17 mouse cellular contexts compared by ENCODE assay signal in genomic region chr6:135833542-135833941, GRCm38 (mm10).
A peak's percentile ranks its signal among the peaks of the same experiment; 100 is the strongest.
DNase-seq lines count a peak whose midpoint lies in the region; ATAC-seq and TF ChIP-seq lines count a peak whose summit lies in the region.
"Had no signal": no experiment of that assay in that cellular context is flagged by ENCODE, and none has a peak within 500 bp of the region (broad histone marks: within the 10 kb centered on the region; RNA-seq: fewer than 3 reads in every experiment).

No protein-coding gene starts in this region.

- no peaks in the 10 kb centered on the region for H3K4me1 ChIP-seq in hindbrain, postnatal 0 days (ENCODE audit: insufficient read depth, low read length)
- H3K4me1 ChIP-seq in hindbrain, embryonic 13.5 days (replicated peaks) = no peaks in the 10 kb centered on the region
- H3K4me1 ChIP-seq in liver, postnatal 0 days (ENCODE audit: insufficient read depth) = no peaks in the 10 kb centered on the region

- no peak for DNase-seq in hindbrain, postnatal 0 days (ENCODE audit: low spot score)
- DNase-seq in liver, postnatal 0 days = no peak
- DNase-seq in liver (no peak), R1 (ENCODE audit: low read depth, low spot score) (peak; percentile 48)
- peak; percentile 34 for DNase-seq in retina, embryonic 14.5 days (ENCODE audit: low spot score)
- no peak for DNase-seq in frontal cortex, postnatal 25 days (ENCODE audit: low spot score in 2 of 2)
- DNase-seq: adrenal gland, postnatal 14 days; cerebellum, adult 9-10 months; layer of hippocampus, adult 9-11 months; right cerebral cortex, postnatal 25 days; thymus, postnatal 36 days had no signal

- H3K27me3 ChIP-seq in hindbrain, postnatal 0 days (ENCODE audit: insufficient read depth, low read length) = no peaks in the 10 kb centered on the region
- no peaks in the 10 kb centered on the region for H3K27me3 ChIP-seq in hindbrain, embryonic 13.5 days
- H3K27me3 ChIP-seq in liver, postnatal 0 days (ENCODE audit: insufficient read depth, low read length) = no peaks in the 10 kb centered on the region
- H3K27me3 ChIP-seq: forebrain, embryonic 15.5 days; lung, embryonic 15.5 days had no signal

- H3K27ac ChIP-seq in hindbrain, postnatal 0 days = no peak overlapping the region
- H3K27ac ChIP-seq in hindbrain, embryonic 13.5 days = no peak overlapping the region
- H3K27ac ChIP-seq in liver, postnatal 0 days (ENCODE audit: low read depth) = no peak overlapping the region
- H3K27ac ChIP-seq: forebrain, embryonic 15.5 days; limb, embryonic 13.5 days; lung, embryonic 15.5 days had no signal

- 72% methylated on average over 5 of the region's 5 CpGs for WGBS in hindbrain, postnatal 0 days
- WGBS in hindbrain, embryonic 13.5 days = 60% methylated on average over 5 of the region's 5 CpGs
- 61% methylated on average over 5 of the region's 5 CpGs for WGBS in liver, postnatal 0 days (ENCODE audit: insufficient replicate concordance)

- TF ChIP-seq EP300 in liver, postnatal 0 days (IDR thresholded peaks at IDR 0.05; ENCODE audit: low read depth) = no peak

- H3K4me3 ChIP-seq in hindbrain, postnatal 0 days (ENCODE audit: low read length) = no peak overlapping the region
- no peak overlapping the region for H3K4me3 ChIP-seq in hindbrain, embryonic 13.5 days
- no peak overlapping the region for H3K4me3 ChIP-seq in liver, postnatal 0 days (ENCODE audit: low read depth, low read length)
- H3K4me3 ChIP-seq: erythroblast, embryonic 14.5 days; forebrain, embryonic 15.5 days; limb, embryonic 13.5 days; lung, embryonic 15.5 days had no signal

- H3K9me3 ChIP-seq in hindbrain, postnatal 0 days (ENCODE audit: low read length) = no peaks in the 10 kb centered on the region
- H3K9me3 ChIP-seq in hindbrain, embryonic 13.5 days = no peaks in the 10 kb centered on the region
- H3K9me3 ChIP-seq in liver, postnatal 0 days (ENCODE audit: low read length) = no peaks in the 10 kb centered on the region
- H3K9me3 ChIP-seq: forebrain, embryonic 15.5 days; limb, embryonic 13.5 days; lung, embryonic 15.5 days had no signal

- no peak overlapping the region for H3K9ac ChIP-seq in hindbrain, postnatal 0 days (replicated peaks; ENCODE audit: low read length)
- no peak overlapping the region for H3K9ac ChIP-seq in hindbrain, embryonic 13.5 days
- no peak overlapping the region for H3K9ac ChIP-seq in liver, postnatal 0 days (replicated peaks)
- H3K9ac ChIP-seq: forebrain, embryonic 15.5 days; limb, embryonic 13.5 days; lung, embryonic 15.5 days had no signal

- no peak overlapping the region for H3K4me2 ChIP-seq in hindbrain, postnatal 0 days (ENCODE audit: low read depth, low read length)
- no peak overlapping the region for H3K4me2 ChIP-seq in hindbrain, embryonic 13.5 days
- H3K4me2 ChIP-seq in liver, postnatal 0 days (ENCODE audit: low read depth, low read length) = no peak overlapping the region
- H3K4me2 ChIP-seq: forebrain, embryonic 15.5 days; limb, embryonic 13.5 days; lung, embryonic 15.5 days had no signal

- no peak for ATAC-seq in hindbrain, postnatal 0 days
- ATAC-seq in hindbrain, embryonic 13.5 days (ENCODE audit: low FRiP score) = no peak
- ATAC-seq in liver, postnatal 0 days = no peak
- ATAC-seq: forebrain, embryonic 15.5 days; inflammation-experienced regulatory T-cells, adult 6 months had no signal

- TF ChIP-seq CTCF in hindbrain, postnatal 0 days (IDR thresholded peaks at IDR 0.05; ENCODE audit: low read depth) = peak; percentile 47
- peak; percentile 39 for TF ChIP-seq CTCF in liver, postnatal 0 days (IDR thresholded peaks at IDR 0.05; ENCODE audit: low read depth)

- H3K36me3 ChIP-seq in hindbrain, postnatal 0 days (ENCODE audit: insufficient read depth, low read length) = no peaks in the 10 kb centered on the region
- H3K36me3 ChIP-seq in hindbrain, embryonic 13.5 days = no peaks in the 10 kb centered on the region
- no peaks in the 10 kb centered on the region for H3K36me3 ChIP-seq in liver, postnatal 0 days (replicated peaks; ENCODE audit: insufficient read depth, low read length)
- H3K36me3 ChIP-seq: forebrain, embryonic 15.5 days; limb, embryonic 13.5 days; lung, embryonic 15.5 days had no signal

Comparison
In these comparisons a context has a peak if more than half of its experiments do, and no peak if none do; other contexts are left out.
1. DNase-seq: peak in R1 (single experiment) and retina, embryonic 14.5 days (single experiment); none in hindbrain, postnatal 0 days (single experiment), liver, postnatal 0 days (single experiment), liver (single experiment) and frontal cortex, postnatal 25 days (0 of 2).